Mouse (Mus musculus) stomach, embryonic 15.5 days (tissue): ENCODE data around the gene Armc5. TPM values are rescaled to one million over a fixed set of nuclear protein-coding genes. Genes with fewer than 3 reads are reported as not detected.

Experiments
- ATAC-seq: fragments of 200-750 bp; cut with Nextera tagmentation; 2 replicates; pipeline ENCODE4 v1.8.0; 2017; ENCODE audit warnings: low read depth, moderate number of reproducible peaks, moderate TSS enrichment; ENCODE audit not compliant: insufficient read depth, low FRiP score
- H3K27ac ChIP-seq: fragments of 300-500 bp; sonication (generic); 2 replicates; pipeline ENCODE4 v1.5.1; 2015; ENCODE audit warnings: mild to moderate bottlenecking, inconsistent platforms
- H3K27me3 ChIP-seq: fragments of 300-500 bp; sonication (generic); replicated peaks from 2 replicates; pipeline ENCODE4 v1.6.1; 2015; ENCODE audit warnings: inconsistent platforms
- H3K36me3 ChIP-seq: fragments of 300-500 bp; sonication (generic); 2 replicates; pipeline ENCODE4 v1.6.1; 2015; ENCODE audit warnings: inconsistent platforms
- H3K4me1 ChIP-seq: fragments of 300-500 bp; sonication (generic); 2 replicates; pipeline ENCODE4 v1.6.1; 2015; ENCODE audit warnings: inconsistent platforms
- H3K4me2 ChIP-seq: fragments of 300-500 bp; sonication (generic); 2 replicates; pipeline ENCODE4 v1.6.1; 2015; ENCODE audit warnings: mild to moderate bottlenecking, inconsistent platforms
- H3K4me3 ChIP-seq: fragments of 300-500 bp; sonication (generic); replicated peaks from 2 replicates; pipeline ENCODE4 v1.5.1; 2015; ENCODE audit warnings: inconsistent platforms
- H3K9ac ChIP-seq: fragments of 300-500 bp; sonication (generic); 2 replicates; pipeline ENCODE4 v1.6.1; 2015; ENCODE audit warnings: inconsistent platforms
- H3K9me3 ChIP-seq: fragments of 300-500 bp; sonication (generic); 2 replicates; pipeline ENCODE4 v1.6.1; 2016; ENCODE audit warnings: inconsistent platforms
- WGBS: fragments of 180-500 bp; shearing (Covaris S2); methylation state at CpG from one replicate; pipeline ENCODE4 v1.1.7; 2015; 5-methylcytosine and 5-hydroxymethylcytosine counted together
- polyA plus RNA-seq: library from polyadenylated mRNA; unstranded; fragments of >200 nt; fragmentation: Nextera tagmentation; extraction: Ambion mirVana; gene quantifications from 2 replicates; pipeline ENCODE4 v1.2.1, GENCODE M21; 2015

Armc5 gene
- 18.2 and 19.9 TPM in 2 replicates for polyA plus RNA-seq

DNA sequence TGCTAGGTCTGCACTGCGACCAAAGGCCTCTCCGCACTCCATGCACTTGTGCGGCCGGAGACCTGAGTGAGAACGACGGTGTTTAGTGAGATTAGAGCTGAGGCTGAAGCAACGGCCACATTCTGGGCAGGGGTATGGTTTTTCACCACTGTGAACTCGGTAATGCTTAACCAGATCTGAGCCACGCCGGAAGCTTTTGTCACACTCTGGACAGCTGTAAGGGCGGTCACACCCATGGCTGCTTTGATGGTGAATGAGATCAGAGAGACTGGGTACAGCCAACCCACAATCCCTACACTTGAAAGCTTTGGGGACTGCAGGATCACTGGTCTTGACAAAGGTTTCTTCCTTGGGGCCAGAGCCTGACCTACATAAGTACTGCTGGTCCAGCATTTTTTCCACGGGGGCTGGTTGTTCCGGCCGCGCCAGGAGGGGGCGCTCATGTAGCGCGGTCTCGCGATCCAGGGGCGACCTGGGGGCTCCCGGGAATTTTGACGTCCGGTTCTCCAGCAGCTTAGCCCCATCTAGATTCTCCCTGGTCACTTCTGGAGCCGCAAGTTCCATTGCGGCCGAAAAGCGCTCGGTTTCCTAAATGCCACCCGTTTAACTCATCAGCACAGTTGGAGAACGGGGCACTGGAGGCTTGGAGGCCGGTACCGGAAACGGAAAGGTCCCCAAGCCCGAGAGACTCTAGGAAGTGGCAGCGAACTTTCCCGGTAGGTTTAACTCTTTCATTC is at the start of gene Armc5:
TSS of gene Armc5 (plus strand) at position 487 of the 737 bp plus-strand sequence.
- H3K27me3 ChIP-seq: no peaks in the 10 kb centered on the region
- peak; percentile 13; the same call in 1 of the 2 replicates for ATAC-seq
- peaks cover 25% of the 10 kb centered on the region for H3K4me1 ChIP-seq
- H3K4me3 ChIP-seq: peak within 1 kb of the TSS; percentile 68
- peak within 1 kb of the TSS; percentile 62 for H3K4me2 ChIP-seq
- no peaks in the 10 kb centered on the region for H3K9me3 ChIP-seq
- H3K27ac ChIP-seq: peak within 1 kb of the TSS; percentile 99
- peaks cover 19% of the 10 kb centered on the region for H3K36me3 ChIP-seq
- 23% methylated on average over 37 of the region's 37 CpGs for WGBS
- H3K9ac ChIP-seq: peak within 1 kb of the TSS; percentile 65

- no peak for ATAC-seq
- Histone ChIP-seq H3K4me1 (no peaks in the 10 kb centered on the region), H3K9me3 (no peaks in the 10 kb centered on the region), H3K27me3 (no peaks in the 10 kb centered on the region), H3K36me3 (no peaks in the 10 kb centered on the region), H3K9ac (no peak overlapping the region), H3K27ac (no peak overlapping the region), H3K4me2 (no peak overlapping the region), H3K4me3 (no peak overlapping the region)
- 86% methylated on average over 9 of the region's 9 CpGs for WGBS
Measured at GRCm38 (mm10) chr7:128201607-128202006, 35.5 kb upstream of the Armc5 start.

GRCm38 (mm10) chr7:128203071-128203470 is 34.1 kb upstream of the Armc5 start:
- no peaks in the 10 kb centered on the region for H3K4me1 ChIP-seq
- H3K36me3 ChIP-seq: no peaks in the 10 kb centered on the region
- no peaks in the 10 kb centered on the region for H3K9me3 ChIP-seq
- no peak overlapping the region for H3K9ac ChIP-seq
- ATAC-seq: no peak
- no peak overlapping the region for H3K4me2 ChIP-seq
- no peak overlapping the region for H3K27ac ChIP-seq
- no peak overlapping the region for H3K4me3 ChIP-seq
- WGBS: 69% methylated on average over 9 of the region's 9 CpGs
- no peaks in the 10 kb centered on the region for H3K27me3 ChIP-seq

DNA sequence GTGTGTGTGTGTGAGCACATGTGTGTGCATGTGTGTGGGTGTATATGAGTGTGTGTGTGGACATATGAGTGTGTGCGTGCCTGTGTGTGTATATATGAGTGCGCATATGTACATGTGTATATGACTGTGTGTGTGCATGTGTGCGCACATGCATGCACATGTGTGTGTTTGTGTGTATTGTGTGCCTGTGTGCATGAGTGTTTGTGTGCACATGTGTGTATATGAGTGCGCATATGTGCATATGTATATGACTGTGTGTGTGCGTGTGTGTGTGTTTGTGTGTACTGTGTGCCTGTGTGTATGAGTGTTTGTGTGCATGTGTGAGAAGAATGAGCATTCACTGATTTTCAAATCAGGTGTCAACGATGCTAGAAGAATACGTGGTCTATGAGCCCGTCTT is 33.0 kb upstream of the Armc5 start:
- no peak overlapping the region for H3K27ac ChIP-seq
- no peak for ATAC-seq
- H3K36me3 ChIP-seq: no peaks in the 10 kb centered on the region
- no peak overlapping the region for H3K4me3 ChIP-seq
- H3K4me2 ChIP-seq: no peak overlapping the region
- no peaks in the 10 kb centered on the region for H3K4me1 ChIP-seq
- WGBS: 90% methylated on average over 8 of the region's 8 CpGs
- H3K9me3 ChIP-seq: no peaks in the 10 kb centered on the region
- H3K27me3 ChIP-seq: no peaks in the 10 kb centered on the region
- H3K9ac ChIP-seq: no peak overlapping the region

DNA sequence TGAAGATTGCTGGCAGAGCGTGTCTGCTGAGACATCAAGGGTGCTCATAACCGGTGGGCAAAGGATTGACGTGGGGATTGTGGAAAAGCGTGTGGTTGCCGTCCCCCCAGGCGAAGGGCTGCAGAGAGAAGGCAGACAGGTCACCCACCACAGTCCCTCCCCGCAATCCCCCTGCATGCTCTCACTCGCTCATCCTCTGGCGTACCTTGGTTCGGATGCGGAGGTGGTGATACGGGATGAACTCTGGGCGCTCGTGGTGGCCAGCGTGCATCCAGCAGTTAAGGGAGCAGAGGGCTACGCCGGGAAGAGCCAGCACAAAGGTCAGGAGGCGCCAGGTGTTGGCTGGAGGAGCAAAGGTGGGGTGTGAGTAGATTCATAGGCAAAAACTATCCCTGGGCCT is 31.4 kb upstream of the Armc5 start:
- H3K36me3 ChIP-seq: no peaks in the 10 kb centered on the region
- no peaks in the 10 kb centered on the region for H3K9me3 ChIP-seq
- H3K4me2 ChIP-seq: no peak overlapping the region
- no peaks in the 10 kb centered on the region for H3K4me1 ChIP-seq
- no peak overlapping the region for H3K4me3 ChIP-seq
- no peak overlapping the region for H3K27ac ChIP-seq
- H3K27me3 ChIP-seq: no peaks in the 10 kb centered on the region
- 84% methylated on average over 18 of the region's 18 CpGs for WGBS
- no peak for ATAC-seq
- H3K9ac ChIP-seq: no peak overlapping the region

- Histone ChIP-seq H3K27ac (no peak within 1 kb of the TSS), H3K27me3 (no peaks in the 10 kb centered on the region), H3K9me3 (no peaks in the 10 kb centered on the region), H3K9ac (no peak within 1 kb of the TSS), H3K4me1 (no peaks in the 10 kb centered on the region), H3K4me2 (no peak within 1 kb of the TSS), H3K36me3 (no peaks in the 10 kb centered on the region), H3K4me3 (no peak within 1 kb of the TSS)
- no peak for ATAC-seq
- 75% methylated on average over 6 of the region's 6 CpGs for WGBS
Measured at GRCm38 (mm10) chr7:128206152-128206551, 31.0 kb upstream of the Armc5 start, which contains the start of gene Cox6a2. TSS of gene Cox6a2 (minus strand) at chr7:128206387.

DNA sequence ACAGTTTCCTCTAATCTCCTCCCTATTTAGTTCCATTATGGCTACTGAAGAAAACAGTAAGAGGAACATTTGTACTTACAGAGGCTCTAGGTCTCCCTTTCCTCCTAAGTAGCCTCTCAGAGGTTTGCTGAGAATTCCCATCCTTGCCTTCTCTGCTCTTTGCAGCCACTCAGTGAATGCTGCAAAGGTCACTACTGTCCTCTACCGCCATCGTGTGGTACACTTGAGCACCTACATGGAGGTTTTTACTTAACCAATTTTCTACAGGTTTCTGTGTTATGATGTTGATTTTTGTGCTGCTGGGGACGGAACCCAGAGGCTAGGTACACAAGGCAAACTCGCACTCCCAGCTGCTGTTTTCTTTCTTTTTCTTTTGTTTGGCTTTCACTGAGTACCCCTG is 29.0 kb upstream of the Armc5 start:
- 7% methylated on average over 4 of the region's 4 CpGs for WGBS
- H3K36me3 ChIP-seq: no peaks in the 10 kb centered on the region
- no peak for ATAC-seq

DNA sequence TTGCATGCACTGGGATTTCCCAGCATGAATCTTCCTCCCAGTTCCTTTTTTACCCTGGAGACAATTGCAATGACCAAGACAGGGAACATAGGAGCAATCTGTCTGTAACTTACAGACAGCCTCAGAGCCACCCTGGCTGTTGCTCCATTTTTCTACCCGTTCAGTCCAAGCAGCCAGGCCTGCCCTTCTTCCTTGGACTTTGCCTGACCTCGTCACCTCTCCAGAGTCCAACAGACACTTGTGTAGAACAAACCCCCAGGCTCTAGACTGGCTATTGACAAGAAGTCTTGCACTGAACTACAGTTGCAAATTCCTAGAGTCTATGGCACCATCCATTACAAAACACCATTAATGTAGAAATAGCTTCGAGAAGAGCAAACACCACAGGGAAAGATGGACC is 27.3 kb upstream of the Armc5 start:
- no peak overlapping the region for H3K9ac ChIP-seq
- H3K27ac ChIP-seq: no peak overlapping the region
- no peak overlapping the region for H3K4me3 ChIP-seq
- WGBS: 32% methylated on average over 3 of the region's 3 CpGs
- H3K36me3 ChIP-seq: no peaks in the 10 kb centered on the region
- no peak overlapping the region for H3K4me2 ChIP-seq
- no peak for ATAC-seq
- H3K4me1 ChIP-seq: no peaks in the 10 kb centered on the region
- no peaks in the 10 kb centered on the region for H3K27me3 ChIP-seq
- no peaks in the 10 kb centered on the region for H3K9me3 ChIP-seq

More for the DNA sequence above, 29.0 kb upstream of the Armc5 start:
- Histone ChIP-seq H3K27ac (no peak overlapping the region), H3K9me3 (no peaks in the 10 kb centered on the region), H3K4me3 (no peak overlapping the region), H3K4me1 (no peaks in the 10 kb centered on the region), H3K27me3 (no peaks in the 10 kb centered on the region), H3K4me2 (no peak overlapping the region), H3K9ac (no peak overlapping the region)

DNA sequence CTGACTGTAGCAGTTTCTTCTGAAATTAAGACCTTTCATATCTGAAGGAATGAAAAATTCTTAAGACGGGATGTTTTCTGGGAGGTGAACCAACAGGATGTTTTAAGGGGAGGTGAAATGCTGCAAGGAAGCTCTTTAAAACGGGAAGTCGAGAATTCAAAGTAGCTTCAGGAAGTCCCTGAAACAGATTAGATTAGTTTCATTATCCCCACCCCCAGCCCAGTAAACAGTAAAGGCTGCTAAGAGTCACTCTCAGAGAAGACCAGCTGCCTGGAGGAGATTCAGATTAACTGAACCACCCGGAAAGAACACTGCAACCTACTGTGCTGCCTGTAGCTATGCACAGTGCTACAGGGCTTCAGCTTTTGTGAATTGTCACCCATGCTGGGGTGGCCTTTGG is 17.2 kb upstream of the Armc5 start:
- Histone ChIP-seq H3K27me3 (no peaks in the 10 kb centered on the region), H3K4me2 (no peak overlapping the region), H3K27ac (no peak overlapping the region), H3K9ac (no peak overlapping the region), H3K9me3 (no peaks in the 10 kb centered on the region), H3K36me3 (no peaks in the 10 kb centered on the region), H3K4me1 (no peaks in the 10 kb centered on the region), H3K4me3 (no peak overlapping the region)
- 77% methylated on average over 4 of the region's 4 CpGs for WGBS
- no peak for ATAC-seq

DNA sequence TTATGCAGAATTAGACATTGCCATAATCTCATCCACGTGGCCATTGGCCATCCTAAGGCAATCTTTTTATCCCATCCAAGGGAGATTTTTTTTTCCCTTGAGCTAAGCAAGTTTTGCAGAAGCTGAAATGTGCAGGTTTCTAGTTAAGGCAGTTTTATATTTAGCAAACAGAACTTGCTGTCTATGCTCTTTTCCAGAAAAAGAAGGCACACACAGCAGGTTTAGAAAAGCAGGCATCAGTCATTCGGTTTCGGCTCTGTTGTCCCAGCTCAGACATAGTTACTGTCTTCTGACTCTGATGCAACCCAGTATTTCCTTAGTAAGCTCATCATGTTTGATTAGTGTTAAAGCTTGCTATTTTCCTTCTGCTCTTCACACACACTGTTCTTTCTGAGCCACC is 16.2 kb upstream of the Armc5 start:
- no peak overlapping the region for H3K4me2 ChIP-seq
- H3K4me1 ChIP-seq: no peaks in the 10 kb centered on the region
- H3K9ac ChIP-seq: no peak overlapping the region
- WGBS: 89% methylated on average over 3 of the region's 3 CpGs
- no peaks in the 10 kb centered on the region for H3K9me3 ChIP-seq
- H3K27ac ChIP-seq: no peak overlapping the region
- no peaks in the 10 kb centered on the region for H3K36me3 ChIP-seq
- no peaks in the 10 kb centered on the region for H3K27me3 ChIP-seq
- no peak for ATAC-seq
- no peak overlapping the region for H3K4me3 ChIP-seq

DNA sequence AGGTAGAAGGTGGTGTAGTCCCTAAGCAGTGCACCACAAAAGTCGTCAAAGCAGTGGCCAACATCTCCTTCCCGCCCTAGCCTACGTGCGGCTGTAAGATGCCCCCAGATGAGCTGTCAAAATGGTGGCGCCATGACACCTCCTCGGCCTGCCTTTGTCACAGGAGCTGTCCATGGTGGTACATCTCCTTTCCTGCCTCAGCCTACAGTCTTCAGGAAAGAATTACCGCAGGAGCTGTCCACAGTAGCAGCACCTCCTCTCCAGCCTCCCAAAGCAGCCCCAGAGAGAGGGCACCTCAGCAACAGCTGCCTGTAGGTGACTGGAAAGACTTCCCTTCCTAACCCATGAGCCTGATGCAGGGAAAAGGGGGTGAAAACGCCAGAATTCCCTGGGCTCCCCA is 5.4 kb upstream of the Armc5 start:
- Histone ChIP-seq H3K9me3 (no peaks in the 10 kb centered on the region), H3K27me3 (no peaks in the 10 kb centered on the region), H3K4me2 (no peak overlapping the region), H3K9ac (no peak overlapping the region), H3K27ac (no peak overlapping the region), H3K4me1 (peaks cover 5% of the 10 kb centered on the region), H3K4me3 (no peak overlapping the region), H3K36me3 (no peaks in the 10 kb centered on the region)
- ATAC-seq: no peak
- WGBS: 42% methylated on average over 8 of the region's 8 CpGs

GRCm38 (mm10) chr7:128234796-128235195 is 2.3 kb upstream of the Armc5 start:
- ATAC-seq: no peak
- 72% methylated on average over 2 of the region's 2 CpGs for WGBS
- no peak overlapping the region for H3K27ac ChIP-seq
- no peaks in the 10 kb centered on the region; the same call in 1 of the 2 replicates for H3K36me3 ChIP-seq
- H3K9ac ChIP-seq: no peak overlapping the region
- no peaks in the 10 kb centered on the region for H3K27me3 ChIP-seq
- peaks cover 17% of the 10 kb centered on the region for H3K4me1 ChIP-seq
- no peak overlapping the region for H3K4me2 ChIP-seq
- no peak overlapping the region for H3K4me3 ChIP-seq
- no peaks in the 10 kb centered on the region for H3K9me3 ChIP-seq

- no peaks in the 10 kb centered on the region for H3K9me3 ChIP-seq
- WGBS: 79% methylated on average over 1 of the region's 1 CpGs
- no peak overlapping the region for H3K9ac ChIP-seq
- ATAC-seq: no peak
- no peak overlapping the region for H3K4me2 ChIP-seq
- H3K27me3 ChIP-seq: no peaks in the 10 kb centered on the region
- H3K4me1 ChIP-seq: peaks cover 23% of the 10 kb centered on the region
- H3K36me3 ChIP-seq: peaks cover 7% of the 10 kb centered on the region
- no peak overlapping the region for H3K4me3 ChIP-seq
- H3K27ac ChIP-seq: no peak overlapping the region
Measured at GRCm38 (mm10) chr7:128235481-128235880, 1.7 kb upstream of the Armc5 start.
